Mouse (Mus musculus) CH12.LX (cell line): ENCODE results near the gene Cmbl.

Source experiments
- CTCF ChIP-seq, 2 experiments: IDR thresholded peaks in 1 of 2; conservative IDR thresholded peaks in 1 of 2; 2 replicates each; pipeline ENCODE4 v1.5.1; 2011 to 2012; ENCODE audit warnings: low read depth in 2 of 2, low read length in 2 of 2, improper control_type of control experiment in 1 of 2, inconsistent platforms in 1 of 2, mild to moderate bottlenecking in 1 of 2, moderate library complexity in 1 of 2
- E2F4 ChIP-seq: IDR thresholded peaks from 2 replicates; pipeline ENCODE4 v1.6.1; 2011; ENCODE audit warnings: low read depth, low read length, improper control_type of control experiment; ENCODE audit not compliant: insufficient replicate concordance
- EP300 ChIP-seq: IDR thresholded peaks from 2 replicates; pipeline ENCODE4 v1.6.1; 2011; ENCODE audit warnings: low read length, improper control_type of control experiment
- ETS1 ChIP-seq: conservative IDR thresholded peaks from 2 replicates; pipeline ENCODE4 v1.6.1; 2012; ENCODE audit warnings: low read depth, mild to moderate bottlenecking, inconsistent platforms, low read length, improper control_type of control experiment, moderate library complexity
- HCFC1 ChIP-seq: IDR thresholded peaks from 2 replicates; pipeline ENCODE4 v1.6.1; 2012; ENCODE audit warnings: low read depth, mild to moderate bottlenecking, inconsistent platforms, low read length, improper control_type of control experiment
- MAFK ChIP-seq: IDR thresholded peaks from 2 replicates; pipeline ENCODE4 v1.6.1; 2011; ENCODE audit warnings: low read length, improper control_type of control experiment; ENCODE audit not compliant: insufficient replicate concordance
- MAX ChIP-seq: IDR thresholded peaks from 2 replicates; pipeline ENCODE4 v1.6.1; 2011; ENCODE audit warnings: low read length, improper control_type of control experiment
- NRF1 ChIP-seq: IDR thresholded peaks from 2 replicates; pipeline ENCODE4 v1.6.1; 2014; ENCODE audit warnings: low read depth, mild to moderate bottlenecking, inconsistent platforms, low read length, improper control_type of control experiment, moderate library complexity
- PAX5 ChIP-seq: IDR thresholded peaks from 2 replicates; pipeline ENCODE4 v1.6.1; 2012; ENCODE audit warnings: low read length, inconsistent platforms, mixed read lengths
- POLR2A ChIP-seq: IDR thresholded peaks from 2 replicates; pipeline ENCODE4 v1.6.1; 2011; ENCODE audit warnings: low read depth, mild to moderate bottlenecking, improper control_type of control experiment, low read length
- RCOR1 ChIP-seq: conservative IDR thresholded peaks from 2 replicates; pipeline ENCODE4 v1.6.1; 2012; ENCODE audit warnings: low read depth, mild to moderate bottlenecking, inconsistent platforms, low read length, improper control_type of control experiment
- TCF12 ChIP-seq: IDR thresholded peaks from 2 replicates; pipeline ENCODE4 v1.6.1; 2014; ENCODE audit warnings: low read depth, mild to moderate bottlenecking, inconsistent platforms, low read length, improper control_type of control experiment
- USF1 ChIP-seq: IDR thresholded peaks from 2 replicates; pipeline ENCODE4 v1.6.1; 2014; ENCODE audit warnings: low read depth, mild to moderate bottlenecking, inconsistent platforms, low read length, improper control_type of control experiment
- ZKSCAN1 ChIP-seq: IDR thresholded peaks from 2 replicates; pipeline ENCODE4 v1.6.1; 2012; ENCODE audit warnings: low read depth, inconsistent platforms, low read length, improper control_type of control experiment, borderline replicate concordance

- TF ChIP-seq CTCF (conservative IDR thresholded peaks at IDR 0.05 in 1 of 2, IDR thresholded peaks at IDR 0.05 in 1 of 2; ENCODE audit: low read depth in 2 of 2, low read length in 2 of 2): no peak
- no peak for TF ChIP-seq EP300
- no peak for TF ChIP-seq HCFC1
- no peak for TF ChIP-seq POLR2A
- no peak for TF ChIP-seq NRF1
- no peak for TF ChIP-seq E2F4
- no peak for TF ChIP-seq MAX
- no peak for TF ChIP-seq USF1
- TF ChIP-seq MAFK: no peak
- no peak for TF ChIP-seq PAX5
- TF ChIP-seq RCOR1: no peak
- no peak for TF ChIP-seq ETS1
- TF ChIP-seq ZKSCAN1: no peak
- TF ChIP-seq TCF12: no peak
These were observed 5.8 kb downstream of the Cmbl start for GRCm38 (mm10) chr15:31570959-31571358.
